Mouse (Mus musculus) megakaryocyte, embryonic 14.5 days (primary cell): ENCODE data around the gene Rin1.

ENCODE experiments used
- FLI1 ChIP-seq: IDR thresholded peaks from 2 replicates; pipeline ENCODE4 v1.6.1; 2012; ENCODE audit warnings: low read length, inconsistent platforms, mixed read lengths
- GATA1 ChIP-seq: IDR thresholded peaks from 3 replicates; pipeline ENCODE4 v1.6.1; 2012; ENCODE audit warnings: mixed read lengths, low read length, inconsistent platforms, borderline replicate concordance

- no peak for TF ChIP-seq GATA1
- no peak for TF ChIP-seq FLI1
Observed at GRCm38 (mm10) chr19:5052166-5052822, 2.0 kb downstream of the Rin1 start.
